Mouse (Mus musculus) frontal cortex, postnatal 10 days (tissue): Measurements from ENCODE around the gene Tll1.

ENCODE experiments used
- DNase-seq, 2 experiments: peaks; one replicate each; pipeline ENCODE4 v3.0.0; 2022; ENCODE audit warnings: low spot score in 2 of 2, mixed read lengths in 1 of 2

Tll1 gene

GRCm38 (mm10) chr8:64206024-64206385 lies at the start of gene Tll1:
Gene Tll1 (minus strand): TSS chr8:64206271.
- DNase-seq, result no peak

- DNase-seq, result no peak
These were observed 32.6 kb upstream of the Tll1 start for GRCm38 (mm10) chr8:64238645-64239044.

- no peak for DNase-seq
These were observed 15.5 kb upstream of the Tll1 start for GRCm38 (mm10) chr8:64221600-64221999.

- DNase-seq, result no peak
These were observed 11.6 kb upstream of the Tll1 start for GRCm38 (mm10) chr8:64217644-64218043.

- DNase-seq, result no peak
These were observed 10.2 kb upstream of the Tll1 start for GRCm38 (mm10) chr8:64216252-64216651.

GRCm38 (mm10) chr8:64215374-64215773 lies 9.3 kb upstream of the Tll1 start:
- DNase-seq, result no peak

GRCm38 (mm10) chr8:64214906-64215305 lies 8.8 kb upstream of the Tll1 start:
- no peak for DNase-seq

GRCm38 (mm10) chr8:64206411-64206861 lies 365 bp upstream of the Tll1 start:
- peak; percentile 12 to 20 for DNase-seq

GRCm38 (mm10) chr8:64205321-64206023 lies 599 bp downstream of the Tll1 start:
- peak in 1 of 2 experiments; percentile 34 for DNase-seq

GRCm38 (mm10) chr8:64204801-64205311 lies 1.2 kb downstream of the Tll1 start:
- no peak for DNase-seq

GRCm38 (mm10) chr8:64204167-64204566 lies 1.9 kb downstream of the Tll1 start:
- DNase-seq, result peak in 1 of 2 experiments; percentile 41

- no peak for DNase-seq
These were observed 7.7 kb downstream of the Tll1 start for GRCm38 (mm10) chr8:64198326-64198725.

GRCm38 (mm10) chr8:64193421-64193820 lies 12.7 kb downstream of the Tll1 start:
- no peak for DNase-seq

GRCm38 (mm10) chr8:64187881-64188280 lies 18.2 kb downstream of the Tll1 start:
- DNase-seq, result no peak

- DNase-seq, result no peak
These were observed 29.1 kb downstream of the Tll1 start for GRCm38 (mm10) chr8:64176931-64177330.

- DNase-seq, result no peak
These were observed 31.2 kb downstream of the Tll1 start for GRCm38 (mm10) chr8:64174916-64175315.

- no peak for DNase-seq
These were observed 32.3 kb downstream of the Tll1 start for GRCm38 (mm10) chr8:64173759-64174158.

GRCm38 (mm10) chr8:64152899-64153891 lies 52.9 kb downstream of the Tll1 start:
- no peak for DNase-seq

- DNase-seq, result peak in 1 of 2 experiments; percentile 5
These were observed 53.8 kb downstream of the Tll1 start for GRCm38 (mm10) chr8:64152216-64152804.

- DNase-seq, result no peak
These were observed 69.5 kb downstream of the Tll1 start for GRCm38 (mm10) chr8:64136593-64136992.

- DNase-seq, result no peak
These were observed 98.9 kb downstream of the Tll1 start for GRCm38 (mm10) chr8:64107190-64107589.

- DNase-seq, result no peak
These were observed 132.7 kb downstream of the Tll1 start for GRCm38 (mm10) chr8:64073396-64073795.
